Comparison of ENCODE assay signal across 10 mouse cellular contexts in the genomic region with DNA sequence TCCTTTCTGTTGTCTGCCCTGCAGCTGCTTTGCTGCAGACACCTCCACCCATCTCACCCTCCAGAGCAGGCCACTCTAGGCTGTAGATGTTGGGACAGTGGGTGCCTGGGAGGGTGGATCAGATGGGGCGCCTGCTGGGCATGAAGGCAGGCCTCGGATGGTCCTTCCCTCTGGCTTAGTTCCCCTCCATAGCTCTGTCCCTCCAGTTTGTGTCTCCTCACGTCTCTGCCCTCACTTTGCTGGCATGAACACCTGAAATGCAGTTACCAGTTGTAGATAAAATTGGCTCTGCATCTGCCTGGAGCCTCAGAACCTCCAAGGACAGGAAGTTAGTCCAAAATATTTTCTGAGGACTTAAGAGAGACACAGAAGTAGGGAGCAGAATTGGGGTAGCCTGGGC. TPM values are rescaled to one million over a fixed set of nuclear protein-coding genes. Genes with fewer than 3 reads are reported as not detected.
DNase-seq lines count a peak whose midpoint lies in the region; ATAC-seq lines count a peak whose summit lies in the region.
"Had no signal": no experiment of that assay in that cellular context is flagged by ENCODE, and none has a peak within 500 bp of the region (broad histone marks: within the 10 kb centered on the region; RNA-seq: fewer than 3 reads in every experiment).

No protein-coding gene starts in this region.

- peak overlapping the region; percentile 82 for H3K4me3 ChIP-seq in lung, embryonic 15.5 days
- peak overlapping the region; percentile 87 for H3K4me3 ChIP-seq in embryonic facial prominence, embryonic 15.5 days (replicated peaks)
- peak overlapping the region; percentile 70 for H3K4me3 ChIP-seq in intestine, embryonic 15.5 days (replicated peaks)
- no peak overlapping the region for H3K4me3 ChIP-seq in neural tube, embryonic 12.5 days

- H3K4me2 ChIP-seq in lung, embryonic 15.5 days: peak overlapping the region; percentile 71
- H3K4me2 ChIP-seq in embryonic facial prominence, embryonic 15.5 days (replicated peaks): peak overlapping the region; percentile 69
- H3K4me2 ChIP-seq in intestine, embryonic 15.5 days (replicated peaks): peak overlapping the region; percentile 78
- peak overlapping the region; percentile 78; the same call in 1 of the 2 replicates for H3K4me2 ChIP-seq in neural tube, embryonic 12.5 days (replicated peaks)

- peak overlapping the region; percentile 87 for H3K9ac ChIP-seq in lung, embryonic 15.5 days
- H3K9ac ChIP-seq in embryonic facial prominence, embryonic 15.5 days: no peak overlapping the region
- peak overlapping the region; percentile 80; the same call in 1 of the 2 replicates for H3K9ac ChIP-seq in intestine, embryonic 15.5 days
- no peak overlapping the region for H3K9ac ChIP-seq in neural tube, embryonic 12.5 days

- no peak for ATAC-seq in lung, embryonic 15.5 days (ENCODE audit: borderline replicate concordance, extremely low read depth, low FRiP score, low TSS enrichment)
- no peak for ATAC-seq in embryonic facial prominence, embryonic 15.5 days (ENCODE audit: insufficient number of reproducible peaks, low FRiP score, low TSS enrichment, low read depth)
- no peak for ATAC-seq in intestine, embryonic 15.5 days
- ATAC-seq in neural tube, embryonic 12.5 days (ENCODE audit: low FRiP score, low read depth): no peak

- peaks cover 66% of the 10 kb centered on the region for H3K4me1 ChIP-seq in lung, embryonic 15.5 days
- H3K4me1 ChIP-seq in embryonic facial prominence, embryonic 15.5 days: peaks cover 55% of the 10 kb centered on the region
- H3K4me1 ChIP-seq in intestine, embryonic 15.5 days (replicated peaks): peaks cover 40% of the 10 kb centered on the region
- H3K4me1 ChIP-seq in neural tube, embryonic 12.5 days: peaks cover 10% of the 10 kb centered on the region

- H3K36me3 ChIP-seq in lung, embryonic 15.5 days: peaks cover 44% of the 10 kb centered on the region
- peaks cover 38% of the 10 kb centered on the region for H3K36me3 ChIP-seq in embryonic facial prominence, embryonic 15.5 days
- peaks cover 26% of the 10 kb centered on the region for H3K36me3 ChIP-seq in intestine, embryonic 15.5 days
- peaks cover 23% of the 10 kb centered on the region for H3K36me3 ChIP-seq in neural tube, embryonic 12.5 days

- DNase-seq in lung, postnatal 4 days: no peak
- no peak for DNase-seq in frontal cortex, postnatal 25 days (ENCODE audit: low spot score in 2 of 2)
- no peak for DNase-seq in cerebellum, postnatal 14 days
- DNase-seq in frontal cortex, postnatal 36 days (ENCODE audit: low spot score in 2 of 2): no peak
- DNase-seq: left cerebral cortex, postnatal 4 days had no signal

- peak overlapping the region; percentile 97 for H3K27ac ChIP-seq in lung, embryonic 15.5 days
- peak overlapping the region; percentile 73 for H3K27ac ChIP-seq in embryonic facial prominence, embryonic 15.5 days (replicated peaks)
- H3K27ac ChIP-seq in intestine, embryonic 15.5 days: peak overlapping the region; percentile 94
- no peak overlapping the region for H3K27ac ChIP-seq in neural tube, embryonic 12.5 days

- 52% methylated on average over 3 of the region's 3 CpGs for WGBS in lung, embryonic 15.5 days
- 39% methylated on average over 3 of the region's 3 CpGs for WGBS in embryonic facial prominence, embryonic 15.5 days
- 55% methylated on average over 3 of the region's 3 CpGs for WGBS in intestine, embryonic 15.5 days
- 79% methylated on average over 3 of the region's 3 CpGs for WGBS in neural tube, embryonic 12.5 days

- no peaks in the 10 kb centered on the region for H3K27me3 ChIP-seq in lung, embryonic 15.5 days
- no peaks in the 10 kb centered on the region for H3K27me3 ChIP-seq in embryonic facial prominence, embryonic 15.5 days
- H3K27me3 ChIP-seq in intestine, embryonic 15.5 days (replicated peaks): no peaks in the 10 kb centered on the region
- H3K27me3 ChIP-seq in neural tube, embryonic 12.5 days (replicated peaks): no peaks in the 10 kb centered on the region

- no peaks in the 10 kb centered on the region for H3K9me3 ChIP-seq in lung, embryonic 15.5 days
- H3K9me3 ChIP-seq in embryonic facial prominence, embryonic 15.5 days (replicated peaks): no peaks in the 10 kb centered on the region
- no peaks in the 10 kb centered on the region for H3K9me3 ChIP-seq in intestine, embryonic 15.5 days
- no peaks in the 10 kb centered on the region for H3K9me3 ChIP-seq in neural tube, embryonic 12.5 days

RNA-seq across cellular contexts. Expression of gene Kank2, which starts 1.6 kb away (rescaled TPM):
- polyA plus RNA-seq in lung, embryonic 15.5 days (2015; fragmentation: Nextera tagmentation; extraction: Ambion mirVana): 27.7 and 30.0 TPM in 2 replicates
- 25.2 and 26.2 TPM in 2 replicates for polyA plus RNA-seq in embryonic facial prominence, embryonic 15.5 days (2015; fragmentation: Nextera tagmentation; extraction: Ambion mirVana)
- 16.3 and 16.7 TPM in 2 replicates for polyA plus RNA-seq in intestine, embryonic 15.5 days (2015; fragmentation: Nextera tagmentation; extraction: Ambion mirVana)
- 7.2 and 8.5 TPM in 2 replicates for polyA plus RNA-seq in neural tube, embryonic 12.5 days (2016; fragmentation: Nextera tagmentation; extraction: Ambion mirVana)

RNA-seq across cellular contexts. Expression of gene Spc24, which starts 36.8 kb away (rescaled TPM):
- 154 TPM in 2 replicates for polyA plus RNA-seq in lung, embryonic 15.5 days (2015; fragmentation: Nextera tagmentation; extraction: Ambion mirVana)
- 80.1 and 83.4 TPM in 2 replicates for polyA plus RNA-seq in embryonic facial prominence, embryonic 15.5 days (2015; fragmentation: Nextera tagmentation; extraction: Ambion mirVana)
- polyA plus RNA-seq in intestine, embryonic 15.5 days (2015; fragmentation: Nextera tagmentation; extraction: Ambion mirVana): 94.2 and 107 TPM in 2 replicates
- 59.9 and 73.5 TPM in 2 replicates for polyA plus RNA-seq in neural tube, embryonic 12.5 days (2016; fragmentation: Nextera tagmentation; extraction: Ambion mirVana)

RNA-seq across cellular contexts. Expression of gene Angptl8, which starts 38.4 kb away (rescaled TPM):
- 2.1 and 2.3 TPM in 2 replicates for polyA plus RNA-seq in lung, embryonic 15.5 days (2015; fragmentation: Nextera tagmentation; extraction: Ambion mirVana)
- polyA plus RNA-seq in embryonic facial prominence, embryonic 15.5 days (2015; fragmentation: Nextera tagmentation; extraction: Ambion mirVana): 0.84 and 1.2 TPM in 2 replicates
- 8.2 and 12.0 TPM in 2 replicates for polyA plus RNA-seq in intestine, embryonic 15.5 days (2015; fragmentation: Nextera tagmentation; extraction: Ambion mirVana)
- polyA plus RNA-seq in neural tube, embryonic 12.5 days (2016; fragmentation: Nextera tagmentation; extraction: Ambion mirVana): 0.53 TPM in 1 of 2 replicates, not detected in the other
- polyA plus RNA-seq: frontal cortex, adult 2 months had no signal

RNA-seq across cellular contexts. Expression of gene Dock6, which starts 55.5 kb away (rescaled TPM):
- 62.0 and 68.0 TPM in 2 replicates for polyA plus RNA-seq in lung, embryonic 15.5 days (2015; fragmentation: Nextera tagmentation; extraction: Ambion mirVana)
- polyA plus RNA-seq in embryonic facial prominence, embryonic 15.5 days (2015; fragmentation: Nextera tagmentation; extraction: Ambion mirVana): 34.5 and 37.7 TPM in 2 replicates
- polyA plus RNA-seq in intestine, embryonic 15.5 days (2015; fragmentation: Nextera tagmentation; extraction: Ambion mirVana): 26.9 and 30.7 TPM in 2 replicates
- 26.2 and 26.9 TPM in 2 replicates for polyA plus RNA-seq in neural tube, embryonic 12.5 days (2016; fragmentation: Nextera tagmentation; extraction: Ambion mirVana)

Comparison
In these comparisons a context has a peak if more than half of its experiments do, and no peak if none do; other contexts are left out.
1. H3K9ac ChIP-seq: peak in lung, embryonic 15.5 days (single experiment) and intestine, embryonic 15.5 days (single experiment); none in embryonic facial prominence, embryonic 15.5 days (single experiment) and neural tube, embryonic 12.5 days (single experiment).
2. Peak in every context shown above with its lines, with median percentiles within 50 percentile points of each other: H3K4me2 ChIP-seq.